Comparison of ENCODE assay signal across 8 mouse cellular contexts in genomic region chr4:136835621-136836386, GRCm38 (mm10). TPM values are rescaled to one million over a fixed set of nuclear protein-coding genes. Genes with fewer than 3 reads are reported as not detected.
DNase-seq lines count a peak whose midpoint lies in the region; ATAC-seq and TF ChIP-seq lines count a peak whose summit lies in the region.

TSS of gene Ephb2 (minus strand) at chr4:136835988.

- peaks cover 75% of the 10 kb centered on the region for H3K27me3 ChIP-seq in forebrain, embryonic 10.5 days (ENCODE audit: poor library complexity, severe bottlenecking)
- peaks cover 94% of the 10 kb centered on the region for H3K27me3 ChIP-seq in heart, embryonic 13.5 days (replicated peaks)
- H3K27me3 ChIP-seq in kidney, embryonic 16.5 days (ENCODE audit: insufficient read depth, low read length) = peaks cover 24% of the 10 kb centered on the region; the same call in 1 of the 2 replicates
- peaks cover 19% of the 10 kb centered on the region for H3K27me3 ChIP-seq in limb, embryonic 15.5 days
- no peaks in the 10 kb centered on the region for H3K27me3 ChIP-seq in myocyte (ENCODE audit: control insufficient read depth, insufficient read depth, insufficient read length)
- no peaks in the 10 kb centered on the region; the same call in 1 of the 2 replicates for H3K27me3 ChIP-seq in splenic B cell, adult 2 months (ENCODE audit: control insufficient read depth, insufficient read depth, low read length, poor library complexity, severe bottlenecking)

- H3K9ac ChIP-seq in heart, embryonic 13.5 days = peak within 1 kb of the TSS; percentile 89
- peak within 1 kb of the TSS; percentile 89 for H3K9ac ChIP-seq in kidney, embryonic 16.5 days (replicated peaks; ENCODE audit: low read length)
- peak within 1 kb of the TSS; percentile 76 for H3K9ac ChIP-seq in limb, embryonic 15.5 days

- peaks cover 25% of the 10 kb centered on the region for H3K79me2 ChIP-seq in myocyte (ENCODE audit: control insufficient read depth, insufficient read depth)

- peaks cover 99% of the 10 kb centered on the region for H3K4me1 ChIP-seq in forebrain, embryonic 10.5 days
- peaks cover 33% of the 10 kb centered on the region for H3K4me1 ChIP-seq in heart, embryonic 13.5 days
- peaks cover 32% of the 10 kb centered on the region for H3K4me1 ChIP-seq in kidney, embryonic 16.5 days (ENCODE audit: insufficient read depth, low read length)
- peaks cover 57% of the 10 kb centered on the region for H3K4me1 ChIP-seq in limb, embryonic 15.5 days

- no peaks in the 10 kb centered on the region for H3K9me3 ChIP-seq in forebrain, embryonic 10.5 days
- H3K9me3 ChIP-seq in heart, embryonic 13.5 days = no peaks in the 10 kb centered on the region
- H3K9me3 ChIP-seq in kidney, embryonic 16.5 days (ENCODE audit: low read length) = no peaks in the 10 kb centered on the region
- H3K9me3 ChIP-seq in limb, embryonic 15.5 days = no peaks in the 10 kb centered on the region

- peak; percentile 64 for DNase-seq in 3T3-L1 (ENCODE audit: low read depth, low spot score)
- no peak for DNase-seq in brain, embryonic 14.5 days (ENCODE audit: low read depth)
- DNase-seq in forebrain, embryonic 10.5 days (ENCODE audit: extremely low spot score, low spot score) = no peak
- peak; percentile 36 for DNase-seq in splenic B cell, adult 2 months (ENCODE audit: low read depth, low spot score)

- H3K4me2 ChIP-seq in heart, embryonic 13.5 days = peak within 1 kb of the TSS; percentile 95
- H3K4me2 ChIP-seq in kidney, embryonic 16.5 days (replicated peaks; ENCODE audit: low read depth, low read length) = peak within 1 kb of the TSS; percentile 98
- H3K4me2 ChIP-seq in limb, embryonic 15.5 days = peak within 1 kb of the TSS; percentile 95
- peak within 1 kb of the TSS; percentile 98 for H3K4me2 ChIP-seq in myocyte (ENCODE audit: low read depth)

- H3K36me3 ChIP-seq in forebrain, embryonic 10.5 days (replicated peaks) = peaks cover 5% of the 10 kb centered on the region; the same call in 1 of the 2 replicates
- H3K36me3 ChIP-seq in heart, embryonic 13.5 days = no peaks in the 10 kb centered on the region
- H3K36me3 ChIP-seq in kidney, embryonic 16.5 days (ENCODE audit: insufficient read depth, low read length) = no peaks in the 10 kb centered on the region
- H3K36me3 ChIP-seq in limb, embryonic 15.5 days = no peaks in the 10 kb centered on the region
- H3K36me3 ChIP-seq in myocyte (ENCODE audit: control insufficient read depth, insufficient read depth) = no peaks in the 10 kb centered on the region
- H3K36me3 ChIP-seq in splenic B cell, adult 2 months (ENCODE audit: control insufficient read depth, insufficient read depth, low read length, poor library complexity, severe bottlenecking) = no peaks in the 10 kb centered on the region

- TF ChIP-seq POLR2A in brain, embryonic 14.5 days (IDR thresholded peaks at IDR 0.05; ENCODE audit: borderline replicate concordance, extremely low read depth, insufficient read depth, insufficient read length, poor library complexity, severe bottlenecking) = peak; percentile 90
- peak; percentile 73 for TF ChIP-seq POLR2A in myocyte (IDR thresholded peaks at IDR 0.05; ENCODE audit: insufficient read length, low read depth)

- TF ChIP-seq CTCF in brain, embryonic 14.5 days (IDR thresholded peaks at IDR 0.05; ENCODE audit: borderline replicate concordance, extremely low read depth, insufficient read depth, insufficient read length) = no peak

- H3ac ChIP-seq in myocyte (ENCODE audit: control insufficient read depth, insufficient read length) = peak within 1 kb of the TSS; percentile 73

- H3K27ac ChIP-seq in forebrain, embryonic 10.5 days = peak within 1 kb of the TSS; percentile 99
- peak within 1 kb of the TSS; percentile 63 for H3K27ac ChIP-seq in heart, embryonic 13.5 days (replicated peaks)
- peak within 1 kb of the TSS; percentile 86 for H3K27ac ChIP-seq in kidney, embryonic 16.5 days (ENCODE audit: low read length)
- peak within 1 kb of the TSS; percentile 95 for H3K27ac ChIP-seq in limb, embryonic 15.5 days

- peak within 1 kb of the TSS; percentile 96 for H3K4me3 ChIP-seq in forebrain, embryonic 10.5 days
- peak within 1 kb of the TSS; percentile 79 for H3K4me3 ChIP-seq in heart, embryonic 13.5 days
- H3K4me3 ChIP-seq in kidney, embryonic 16.5 days (ENCODE audit: low read length) = peak within 1 kb of the TSS; percentile 81
- H3K4me3 ChIP-seq in limb, embryonic 15.5 days = peak within 1 kb of the TSS; percentile 80
- peak within 1 kb of the TSS; percentile 30 for H3K4me3 ChIP-seq in myocyte

- ATAC-seq in heart, embryonic 13.5 days (ENCODE audit: extremely low read depth, insufficient number of reproducible peaks, low FRiP score, low TSS enrichment) = 0 out of 2 replicates have a peak, but pooled peaks have one; percentile 24
- ATAC-seq in kidney, embryonic 16.5 days (ENCODE audit: low FRiP score, low TSS enrichment) = peak; percentile 77
- peak; percentile 52 for ATAC-seq in limb, embryonic 15.5 days (ENCODE audit: insufficient number of reproducible peaks, low FRiP score, low TSS enrichment, low read depth)

- under 1% methylated on average over 88 of the region's 88 CpGs for WGBS in forebrain, embryonic 10.5 days
- WGBS in heart, embryonic 13.5 days = under 1% methylated on average over 68 of the region's 88 CpGs
- WGBS in kidney, embryonic 16.5 days = under 1% methylated on average over 73 of the region's 88 CpGs
- under 1% methylated on average over 79 of the region's 88 CpGs for WGBS in limb, embryonic 15.5 days

TF ChIP-seq in myocyte, 11 proteins besides CTCF, POLR2A, EP300 and RAD21:
- TF ChIP-seq SRF (IDR thresholded peaks at IDR 0.05; ENCODE audit: control insufficient read depth, insufficient read length, low read depth) (no peak), MYOG (IDR thresholded peaks at IDR 0.05; ENCODE audit: control insufficient read depth in 1 of 3, insufficient read depth in 1 of 3, insufficient read length in 2 of 3, low read depth in 2 of 3) (no peak), POLR2AphosphoS2 (IDR thresholded peaks at IDR 0.05; ENCODE audit: insufficient read length, low read depth) (peak; percentile 37), MYOD1 (IDR thresholded peaks at IDR 0.05; ENCODE audit: control insufficient read depth in 1 of 3, insufficient read length in 2 of 3, low read depth in 2 of 3) (peak in 1 of 3 experiments; percentile 1), TCF3 (IDR thresholded peaks at IDR 0.05; ENCODE audit: insufficient read length, low read depth) (no peak)

RNA-seq across cellular contexts. Expression of gene Ephb2, which starts in this region (rescaled TPM):
- polyA plus RNA-seq in brain, embryonic 14.5 days (2012; rRNA removed) = 110 and 141 TPM in 2 replicates
- polyA plus RNA-seq in forebrain, embryonic 10.5 days (2016; fragmentation: Nextera tagmentation; extraction: Ambion mirVana) = 9.5 and 9.7 TPM in 2 replicates
- polyA plus RNA-seq in heart, embryonic 13.5 days (2015; fragmentation: Nextera tagmentation; extraction: Ambion mirVana) = 1.2 and 1.3 TPM in 2 replicates
- polyA plus RNA-seq in kidney, embryonic 16.5 days (2015; fragmentation: Nextera tagmentation; extraction: Ambion mirVana) = 3.4 and 3.6 TPM in 2 replicates
- 7.3 and 11.3 TPM in 2 replicates for polyA plus RNA-seq in limb, embryonic 15.5 days (2015; fragmentation: Nextera tagmentation; extraction: Ambion mirVana)
- polyA plus RNA-seq in myocyte (2012; fragmentation: generic; extraction: Trizol) = 21.7 TPM

Comparison
In these comparisons a context has a peak if more than half of its experiments do, and no peak if none do; other contexts are left out.
1. DNase-seq: peak in 3T3-L1 (single experiment) and splenic B cell, adult 2 months (single experiment); none in brain, embryonic 14.5 days (single experiment) and forebrain, embryonic 10.5 days (single experiment).
2. H3K4me3 ChIP-seq: peak in every context shown above with its lines; median percentile 96 in forebrain, embryonic 10.5 days; 81 in kidney, embryonic 16.5 days; 80 in limb, embryonic 15.5 days; 79 in heart, embryonic 13.5 days; 30 in myocyte.
3. ATAC-seq: peak in every context shown above with its lines; median percentile 77 in kidney, embryonic 16.5 days; 52 in limb, embryonic 15.5 days; 24 in heart, embryonic 13.5 days.
4. Peak in every context shown above with its lines, with median percentiles within 50 percentile points of each other: H3K27ac ChIP-seq, H3K4me2 ChIP-seq and H3K9ac ChIP-seq.